Mouse (Mus musculus) neural tube, embryonic 10.5 days (tissue): ENCODE results near the gene 6430548M08Rik.

Source experiments
- DNase-seq: peaks from one replicate; pipeline ENCODE4 v3.0.0-alpha.2; 2017; ENCODE audit warnings: low spot score; ENCODE audit errors: extremely low spot score

The 6430548M08Rik gene

GRCm38 (mm10) chr8:120140769-120141168, 26.8 kb downstream of the 6430548M08Rik start:
- DNase-seq = no peak

GRCm38 (mm10) chr8:120143911-120144651, 30.1 kb downstream of the 6430548M08Rik start:
- no peak for DNase-seq

- DNase-seq = no peak
Observed at GRCm38 (mm10) chr8:120144652-120145301, 30.8 kb downstream of the 6430548M08Rik start.

- no peak for DNase-seq
Observed at GRCm38 (mm10) chr8:120146051-120146450, 32.1 kb downstream of the 6430548M08Rik start.

GRCm38 (mm10) chr8:120150028-120150427, 36.1 kb downstream of the 6430548M08Rik start:
- peak; percentile 44 for DNase-seq

GRCm38 (mm10) chr8:120151151-120151550, 37.2 kb downstream of the 6430548M08Rik start:
- no peak for DNase-seq

GRCm38 (mm10) chr8:120152636-120153035, 38.7 kb downstream of the 6430548M08Rik start:
- no peak for DNase-seq

- no peak for DNase-seq
Observed at GRCm38 (mm10) chr8:120160366-120160765, 46.4 kb downstream of the 6430548M08Rik start.

GRCm38 (mm10) chr8:120161658-120162403, 47.9 kb downstream of the 6430548M08Rik start:
- no peak for DNase-seq

- DNase-seq = no peak
Observed at GRCm38 (mm10) chr8:120162404-120162752, 48.4 kb downstream of the 6430548M08Rik start.

- no peak for DNase-seq
Observed at GRCm38 (mm10) chr8:120163376-120163775, 49.4 kb downstream of the 6430548M08Rik start.

GRCm38 (mm10) chr8:120164026-120164425, 50.1 kb downstream of the 6430548M08Rik start:
- DNase-seq = no peak

GRCm38 (mm10) chr8:120167136-120167535, 53.2 kb downstream of the 6430548M08Rik start:
- no peak for DNase-seq

GRCm38 (mm10) chr8:120167821-120168220, 53.9 kb downstream of the 6430548M08Rik start:
- no peak for DNase-seq

- DNase-seq = no peak
Observed at GRCm38 (mm10) chr8:120169119-120169518, 55.2 kb downstream of the 6430548M08Rik start.

- DNase-seq = no peak
Observed at GRCm38 (mm10) chr8:120173195-120173594, 59.2 kb downstream of the 6430548M08Rik start.

GRCm38 (mm10) chr8:120174606-120175005, 60.7 kb downstream of the 6430548M08Rik start:
- no peak for DNase-seq

- no peak for DNase-seq
Observed at GRCm38 (mm10) chr8:120176605-120177004, 62.7 kb downstream of the 6430548M08Rik start.

- peak; percentile 90 for DNase-seq
Observed at GRCm38 (mm10) chr8:120177318-120178123, 63.6 kb downstream of the 6430548M08Rik start, which contains the start of gene Fam92b. Gene Fam92b, minus strand, starts transcription at chr8:120177466.

GRCm38 (mm10) chr8:120178124-120178514, 64.2 kb downstream of the 6430548M08Rik start:
- DNase-seq = peak; percentile 45

- DNase-seq = peak; percentile 99
Observed at GRCm38 (mm10) chr8:120179027-120179431, 65.1 kb downstream of the 6430548M08Rik start.
